Mouse (Mus musculus): Measurements from ENCODE around the gene Fam78a. TPM values are rescaled to one million over a fixed set of nuclear protein-coding genes. Genes with fewer than 3 reads are reported as not detected.
"Not testable (repeated sequence)": the region's sequence is repeated elsewhere in the genome, so short reads cannot be mapped to it uniquely, and the experiment has no call there.

Fam78a gene
- polyA plus RNA-seq, 1 experiment from 2014 or later, result 26.7 TPM

GRCm38 (mm10) chr2:32057794-32058193 lies 26.9 kb downstream of the Fam78a start:
- peaks cover 74% of the 10 kb centered on the region for H3K4me1 ChIP-seq (replicated peaks)
- no peak overlapping the region for H3K9ac ChIP-seq
- WGBS, result 78% methylated on average over 4 of the region's 4 CpGs
- no peaks in the 10 kb centered on the region for H3K9me3 ChIP-seq (replicated peaks)
- no peaks in the 10 kb centered on the region for H3K27me3 ChIP-seq
- peak overlapping the region; percentile 88 for H3K27ac ChIP-seq
- H3K4me2 ChIP-seq, result no peak overlapping the region
- ATAC-seq (replicated peaks; ENCODE audit: insufficient number of reproducible peaks, insufficient read depth, low FRiP score, low read depth), result no peak
- H3K36me3 ChIP-seq, result no peaks in the 10 kb centered on the region; the same call in 1 of the 2 replicates
- no peak overlapping the region for H3K4me3 ChIP-seq

GRCm38 (mm10) chr2:32057360-32057759 lies 27.3 kb downstream of the Fam78a start:
- Histone ChIP-seq H3K4me1 (replicated peaks) (peaks cover 73% of the 10 kb centered on the region), H3K27ac (peak overlapping the region; percentile 88), H3K4me2 (no peak overlapping the region), H3K9me3 (replicated peaks) (no peaks in the 10 kb centered on the region), H3K36me3 (peaks cover 3% of the 10 kb centered on the region; the same call in 1 of the 2 replicates), H3K27me3 (no peaks in the 10 kb centered on the region), H3K9ac (no peak overlapping the region), H3K4me3 (no peak overlapping the region)
- no peak for ATAC-seq (replicated peaks; ENCODE audit: insufficient number of reproducible peaks, insufficient read depth, low FRiP score, low read depth)
- WGBS, result 65% methylated on average over 2 of the region's 2 CpGs

GRCm38 (mm10) chr2:32056524-32056923 lies 28.1 kb downstream of the Fam78a start:
- Histone ChIP-seq H3K36me3 (peaks cover 9% of the 10 kb centered on the region), H3K27ac (peak overlapping the region; percentile 88), H3K4me1 (replicated peaks) (peaks cover 68% of the 10 kb centered on the region), H3K9me3 (replicated peaks) (no peaks in the 10 kb centered on the region), H3K27me3 (no peaks in the 10 kb centered on the region), H3K4me3 (no peak overlapping the region), H3K9ac (no peak overlapping the region), H3K4me2 (no peak overlapping the region)
- 52% methylated on average over 10 of the region's 10 CpGs for WGBS
- ATAC-seq (replicated peaks; ENCODE audit: insufficient number of reproducible peaks, insufficient read depth, low FRiP score, low read depth), result peak; percentile 58

- peak overlapping the region; percentile 90 for H3K27ac ChIP-seq
- H3K36me3 ChIP-seq, result peaks cover 20% of the 10 kb centered on the region
- peak; percentile 48 for ATAC-seq (replicated peaks; ENCODE audit: insufficient number of reproducible peaks, insufficient read depth, low FRiP score, low read depth)
- no peak overlapping the region for H3K4me3 ChIP-seq
- WGBS, result 43% methylated on average over 7 of the region's 7 CpGs
- H3K4me2 ChIP-seq, result no peak overlapping the region; the same call in 1 of the 2 replicates
- H3K9me3 ChIP-seq (replicated peaks), result no peaks in the 10 kb centered on the region
- H3K27me3 ChIP-seq, result no peaks in the 10 kb centered on the region
- no peak overlapping the region for H3K9ac ChIP-seq
- peaks cover 59% of the 10 kb centered on the region for H3K4me1 ChIP-seq (replicated peaks)
Observed at GRCm38 (mm10) chr2:32055357-32055965, 29.2 kb downstream of the Fam78a start.

GRCm38 (mm10) chr2:32052418-32052817 lies 32.2 kb downstream of the Fam78a start:
- no peak for ATAC-seq (replicated peaks; ENCODE audit: insufficient number of reproducible peaks, insufficient read depth, low FRiP score, low read depth)
- 74% methylated on average over 7 of the region's 7 CpGs for WGBS
- Histone ChIP-seq H3K27me3 (no peaks in the 10 kb centered on the region), H3K36me3 (peaks cover 33% of the 10 kb centered on the region), H3K9ac (no peak overlapping the region), H3K4me2 (no peak overlapping the region), H3K27ac (0 out of 2 replicates have a peak overlapping the region, but pooled peaks have one; percentile 21), H3K4me1 (replicated peaks) (peaks cover 41% of the 10 kb centered on the region), H3K4me3 (no peak overlapping the region), H3K9me3 (replicated peaks) (no peaks in the 10 kb centered on the region)

- Histone ChIP-seq H3K4me2 (no peak overlapping the region), H3K9ac (no peak overlapping the region), H3K9me3 (replicated peaks) (no peaks in the 10 kb centered on the region), H3K27ac (no peak overlapping the region; the same call in 1 of the 2 replicates), H3K4me1 (replicated peaks) (peaks cover 41% of the 10 kb centered on the region), H3K27me3 (no peaks in the 10 kb centered on the region), H3K36me3 (peaks cover 33% of the 10 kb centered on the region), H3K4me3 (no peak overlapping the region)
- WGBS, result 62% methylated on average over 8 of the region's 8 CpGs
- ATAC-seq (replicated peaks; ENCODE audit: insufficient number of reproducible peaks, insufficient read depth, low FRiP score, low read depth), result no peak
Observed at GRCm38 (mm10) chr2:32051791-32052190, 32.9 kb downstream of the Fam78a start.

- ATAC-seq (replicated peaks; ENCODE audit: insufficient number of reproducible peaks, insufficient read depth, low FRiP score, low read depth), result no peak
- no peak overlapping the region for H3K4me2 ChIP-seq
- 76% methylated on average over 10 of the region's 10 CpGs for WGBS
- no peak overlapping the region for H3K4me3 ChIP-seq
- peaks cover 49% of the 10 kb centered on the region for H3K36me3 ChIP-seq
- peaks cover 39% of the 10 kb centered on the region for H3K4me1 ChIP-seq (replicated peaks)
- H3K27ac ChIP-seq, result peak overlapping the region; percentile 70
- H3K9me3 ChIP-seq (replicated peaks), result no peaks in the 10 kb centered on the region
- no peak overlapping the region for H3K9ac ChIP-seq
- no peaks in the 10 kb centered on the region for H3K27me3 ChIP-seq
Observed at GRCm38 (mm10) chr2:32047323-32047722, 37.3 kb downstream of the Fam78a start.

GRCm38 (mm10) chr2:32046009-32046408 lies 38.6 kb downstream of the Fam78a start:
- H3K27me3 ChIP-seq, result no peaks in the 10 kb centered on the region
- H3K9ac ChIP-seq, result no peak overlapping the region
- peaks cover 37% of the 10 kb centered on the region for H3K4me1 ChIP-seq (replicated peaks)
- peak; percentile 45 for ATAC-seq (replicated peaks; ENCODE audit: insufficient number of reproducible peaks, insufficient read depth, low FRiP score, low read depth)
- H3K36me3 ChIP-seq, result peaks cover 50% of the 10 kb centered on the region
- H3K4me2 ChIP-seq, result 0 out of 2 replicates have a peak overlapping the region, but pooled peaks have one; percentile 11
- H3K9me3 ChIP-seq (replicated peaks), result no peaks in the 10 kb centered on the region
- peak overlapping the region; percentile 86 for H3K27ac ChIP-seq
- no peak overlapping the region for H3K4me3 ChIP-seq
- WGBS, result 46% methylated on average over 10 of the region's 10 CpGs

- H3K27me3 ChIP-seq, result no peaks in the 10 kb centered on the region
- no peaks in the 10 kb centered on the region for H3K9me3 ChIP-seq (replicated peaks)
- H3K9ac ChIP-seq, result no peak overlapping the region
- H3K4me1 ChIP-seq (replicated peaks), result peaks cover 37% of the 10 kb centered on the region
- H3K4me3 ChIP-seq, result no peak overlapping the region
- H3K27ac ChIP-seq, result peak overlapping the region; percentile 86
- H3K36me3 ChIP-seq, result peaks cover 48% of the 10 kb centered on the region
- no peak for ATAC-seq (replicated peaks; ENCODE audit: insufficient number of reproducible peaks, insufficient read depth, low FRiP score, low read depth)
- 57% methylated on average over 6 of the region's 6 CpGs for WGBS
- no peak overlapping the region for H3K4me2 ChIP-seq
Observed at GRCm38 (mm10) chr2:32045375-32045774, 39.3 kb downstream of the Fam78a start.

- Histone ChIP-seq H3K27me3 (no peaks in the 10 kb centered on the region), H3K36me3 (peaks cover 49% of the 10 kb centered on the region), H3K9me3 (replicated peaks) (no peaks in the 10 kb centered on the region), H3K4me3 (no peak overlapping the region), H3K4me1 (replicated peaks) (peaks cover 37% of the 10 kb centered on the region), H3K4me2 (no peak overlapping the region), H3K27ac (peak overlapping the region; percentile 45; the same call in 1 of the 2 replicates), H3K9ac (no peak overlapping the region)
- ATAC-seq (replicated peaks; ENCODE audit: insufficient number of reproducible peaks, insufficient read depth, low FRiP score, low read depth), result no peak
- 50% methylated on average over 5 of the region's 5 CpGs for WGBS
Observed at GRCm38 (mm10) chr2:32043836-32044235, 40.8 kb downstream of the Fam78a start.

- Histone ChIP-seq H3K9ac (no peak overlapping the region), H3K4me3 (no peak overlapping the region), H3K9me3 (replicated peaks) (no peaks in the 10 kb centered on the region), H3K36me3 (peaks cover 46% of the 10 kb centered on the region), H3K27ac (no peak overlapping the region), H3K4me2 (no peak overlapping the region), H3K27me3 (no peaks in the 10 kb centered on the region), H3K4me1 (replicated peaks) (peaks cover 22% of the 10 kb centered on the region)
- no peak for ATAC-seq (replicated peaks; ENCODE audit: insufficient number of reproducible peaks, insufficient read depth, low FRiP score, low read depth)
- WGBS, result 87% methylated on average over 2 of the region's 2 CpGs
Observed at GRCm38 (mm10) chr2:32041087-32041486, 43.6 kb downstream of the Fam78a start.

- Histone ChIP-seq H3K4me1 (replicated peaks) (peaks cover 18% of the 10 kb centered on the region), H3K36me3 (peaks cover 42% of the 10 kb centered on the region)
- not testable (repeated sequence) for H3K9me3 ChIP-seq (replicated peaks); H3K4me2 ChIP-seq; H3K27me3 ChIP-seq; ATAC-seq (replicated peaks; ENCODE audit: insufficient number of reproducible peaks, insufficient read depth, low FRiP score, low read depth); H3K27ac ChIP-seq; H3K9ac ChIP-seq; H3K4me3 ChIP-seq
- 94% methylated on average over 9 of the region's 9 CpGs for WGBS
Observed at GRCm38 (mm10) chr2:32040646-32041045, 44.0 kb downstream of the Fam78a start.
